Mouse (Mus musculus) stomach, adult 2 months (tissue): ENCODE data around the gene Cplx3. TPM values are rescaled to one million over a fixed set of nuclear protein-coding genes. Genes with fewer than 3 reads are reported as not detected.

Source experiments
- polyA plus RNA-seq: library from polyadenylated mRNA; depleted of rRNA; stranded (reverse); fragments of >200 nt; gene quantifications from 2 replicates; pipeline ENCODE4 v1.2.3, GENCODE M21; 2012; rRNA removed

The Cplx3 gene
- polyA plus RNA-seq = not detected in 2 replicates

DNA sequence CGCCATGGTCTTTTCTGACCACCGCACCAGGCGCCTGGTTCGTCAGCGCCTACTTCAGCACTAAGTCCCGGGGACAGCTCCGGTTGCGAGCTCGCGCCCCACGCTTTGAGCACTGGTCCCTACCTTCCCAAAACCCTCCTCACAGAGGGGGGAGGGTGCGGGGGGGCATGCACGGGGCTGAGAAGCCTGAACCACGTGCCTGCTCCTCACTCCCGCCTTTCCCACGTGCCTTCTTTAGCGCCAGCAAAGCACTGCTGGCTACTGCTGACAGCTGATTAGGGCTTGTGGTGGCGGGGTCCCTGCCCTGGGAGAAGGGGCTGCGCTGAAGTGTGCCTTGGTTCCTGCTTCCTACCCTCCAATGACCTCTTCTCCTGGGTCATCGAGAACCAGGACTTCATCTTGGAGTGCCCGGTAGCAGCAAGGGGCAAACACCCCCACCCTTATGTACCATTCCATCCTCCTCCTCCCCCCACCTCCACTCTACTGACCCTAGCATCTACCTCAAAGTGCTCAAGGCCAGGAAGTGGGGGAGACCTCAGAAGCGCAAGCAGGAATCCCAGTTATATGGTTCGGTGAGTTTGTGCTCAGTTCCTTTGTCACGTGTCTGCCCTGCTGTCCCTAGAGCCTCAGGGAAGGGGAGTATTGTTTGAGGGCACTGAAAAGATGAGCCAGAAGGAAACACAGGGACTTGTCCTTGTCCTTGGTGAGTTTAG, at the start of gene Cplx3:
TSS of gene Cplx3 (minus strand) at position 143 of the 713 bp plus-strand sequence.

DNA sequence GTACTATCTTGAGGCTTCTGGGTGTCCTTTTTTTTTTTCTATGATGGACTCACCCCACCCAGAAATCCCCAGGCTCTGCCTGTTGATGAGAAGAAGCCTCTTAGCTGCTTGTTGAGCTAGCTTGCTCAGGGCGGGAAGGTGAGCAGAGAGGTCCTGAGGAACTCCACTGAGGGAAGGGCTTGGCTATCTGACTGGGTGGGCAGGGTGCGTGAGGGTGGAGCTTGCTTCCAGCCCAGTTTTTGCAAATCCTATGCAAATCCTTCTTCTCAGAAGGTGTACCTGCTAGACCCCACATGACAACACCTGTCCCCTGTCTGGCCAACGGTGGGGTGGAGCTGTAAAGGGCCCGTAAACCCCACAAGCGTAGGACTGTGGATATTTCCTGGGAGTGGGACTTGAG, 47.2 kb upstream of the Cplx3 start, which contains the start of gene Csk:
TSS of gene Csk (minus strand) at position 349 of the 400 bp plus-strand sequence.

DNA sequence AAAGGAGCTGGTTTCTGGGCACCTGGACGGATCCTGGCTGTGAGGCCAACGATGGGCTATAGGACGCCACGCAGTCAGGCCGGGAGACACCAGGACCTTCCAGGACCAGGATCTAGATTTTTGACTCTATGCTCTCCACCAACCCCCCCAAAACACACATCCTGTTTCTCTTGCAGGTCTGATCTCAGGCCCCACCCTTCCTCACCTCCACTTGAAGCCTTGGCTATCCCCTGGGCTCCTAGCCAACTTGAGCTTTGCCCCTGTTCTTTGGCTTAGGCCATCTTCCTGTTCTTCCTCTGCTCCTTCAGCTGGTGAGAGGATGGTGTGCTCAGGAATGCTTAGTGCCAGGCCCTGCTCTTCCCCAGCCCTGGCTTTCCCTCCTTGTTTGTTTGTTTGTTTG, 14.6 kb upstream of the Cplx3 start, which contains the start of gene Lman1l:
TSS of gene Lman1l (minus strand) at position 101 of the 400 bp plus-strand sequence.

DNA sequence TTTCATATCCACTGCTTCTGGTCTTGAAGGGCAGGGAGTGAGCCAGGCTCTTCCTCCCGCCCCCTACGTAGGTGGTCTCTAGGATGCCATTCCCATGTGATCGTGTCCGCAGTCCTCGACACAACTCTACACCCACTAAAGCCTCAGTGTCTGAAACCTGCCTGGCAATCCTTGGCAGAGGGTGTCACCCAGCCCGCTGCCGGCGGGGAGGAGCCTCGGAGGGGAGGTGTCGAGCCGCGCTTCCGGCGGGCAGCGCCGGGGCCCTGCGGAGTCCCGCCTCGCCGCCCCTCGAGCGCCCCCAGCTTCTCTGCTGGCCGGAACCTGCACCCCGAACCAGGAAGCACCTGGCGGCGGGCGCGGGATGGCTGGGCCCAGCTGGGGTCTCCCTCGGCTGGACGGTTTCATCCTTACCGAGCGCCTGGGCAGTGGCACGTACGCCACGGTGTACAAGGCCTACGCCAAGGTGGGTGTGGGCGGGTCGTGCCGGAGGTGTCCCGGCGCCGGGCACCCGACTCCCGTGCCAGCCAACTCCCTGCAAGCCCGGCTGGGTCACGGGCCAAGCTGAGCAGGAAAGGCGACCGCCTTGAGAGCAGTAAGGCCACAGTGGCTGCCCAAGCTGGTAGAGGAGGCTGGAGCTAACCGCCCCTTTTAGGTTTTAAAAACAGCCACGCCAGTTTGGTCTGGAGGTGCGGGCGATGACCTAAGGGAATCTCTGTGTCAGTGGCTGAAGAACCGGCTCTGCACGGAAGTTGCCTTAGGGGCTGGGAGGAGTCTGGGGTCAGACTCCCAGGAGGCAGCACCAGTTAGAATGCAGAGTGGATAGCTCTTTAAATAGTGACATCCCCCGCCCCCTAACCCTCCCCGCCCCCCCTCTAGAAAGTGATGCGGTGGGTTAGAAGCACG, 16.6 kb downstream of the Cplx3 start, which contains the start of gene Ulk3:
TSS of gene Ulk3 (plus strand) at position 229 of the 903 bp plus-strand sequence.

DNA sequence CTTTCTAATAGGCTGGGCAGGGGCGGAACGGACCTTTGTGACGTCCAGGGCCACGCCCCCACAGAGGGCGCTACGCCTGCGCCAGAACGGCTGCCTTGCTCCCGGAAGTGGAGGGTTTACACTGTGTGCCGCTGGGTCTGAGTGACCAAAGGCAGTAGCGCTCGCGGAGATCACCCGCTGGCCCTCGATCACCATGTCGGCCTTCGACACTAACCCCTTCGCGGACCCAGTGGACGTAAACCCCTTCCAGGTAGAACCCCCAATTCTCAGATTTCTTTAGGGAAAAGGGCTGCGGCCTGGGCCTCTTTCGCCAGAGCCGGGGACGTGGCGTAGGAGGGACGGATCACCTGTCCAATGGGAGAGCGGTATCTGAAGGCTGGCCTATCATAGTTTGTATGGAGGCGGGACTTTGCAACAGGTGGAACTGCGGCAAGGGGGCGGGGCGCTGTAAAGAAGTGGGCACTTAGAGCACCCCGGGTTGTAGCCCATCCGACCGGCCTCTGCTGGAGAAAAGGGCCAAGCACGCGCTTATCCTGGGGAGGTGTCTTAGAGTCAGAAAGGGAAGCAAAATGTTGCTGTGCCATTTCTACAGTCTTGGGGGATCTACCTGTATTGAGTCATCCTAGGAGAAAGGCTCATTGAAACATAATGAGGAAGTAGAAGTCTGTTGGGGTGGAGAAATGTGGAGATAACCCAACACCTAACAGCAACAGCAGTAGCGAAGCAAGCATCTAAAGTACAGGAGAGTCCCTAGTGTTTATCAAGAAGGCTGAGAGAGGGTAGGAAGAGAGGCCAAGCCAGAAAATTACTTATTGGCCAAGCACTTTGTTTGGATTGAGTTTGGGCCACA, 45.0 kb downstream of the Cplx3 start, which contains the start of gene Scamp2:
TSS of gene Scamp2 (plus strand) at position 83 of the 850 bp plus-strand sequence.

DNA sequence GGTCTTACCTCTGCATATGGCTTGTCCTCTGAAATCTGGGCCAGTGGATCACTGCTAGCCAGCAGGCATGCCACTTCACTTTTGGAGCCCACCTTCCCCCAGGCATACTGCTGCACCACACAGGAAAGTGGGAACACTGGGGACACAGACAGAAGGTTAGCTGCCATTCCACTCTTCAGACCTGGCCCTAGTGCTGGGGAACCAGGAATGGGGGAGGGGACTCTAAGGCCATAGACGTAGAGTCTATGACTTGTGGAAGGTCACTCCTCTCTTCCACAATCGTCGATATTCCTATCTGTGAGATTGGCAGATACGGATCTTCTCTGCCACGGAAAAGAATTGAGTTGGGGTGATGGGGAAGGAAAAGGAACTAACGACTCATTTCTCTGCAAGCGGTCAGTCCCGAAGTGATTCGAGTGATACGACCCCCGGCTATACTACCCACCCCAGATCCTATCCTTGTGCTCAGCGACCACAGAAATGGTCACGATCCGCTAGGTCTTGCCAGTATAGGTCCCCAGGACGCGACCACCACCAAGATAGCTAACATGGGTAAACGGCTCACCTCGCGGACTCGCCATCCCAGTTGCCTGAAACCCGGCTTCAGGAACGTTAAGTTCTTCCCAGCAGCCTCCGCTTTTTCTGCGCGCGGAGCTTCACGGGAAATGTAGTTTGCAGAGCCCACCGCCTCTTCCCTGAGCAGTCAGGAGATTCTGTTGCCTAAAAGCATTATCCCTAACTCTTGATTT, 53.8 kb downstream of the Cplx3 start, which contains the start of gene Mpi:
TSS of gene Mpi (minus strand) at position 625 of the 749 bp plus-strand sequence.

Other genes starting within 250 kb of the Cplx3 start
- gene Ppcdc, start 166.2 kb downstream of the Cplx3 start, polyA plus RNA-seq = 11.3 and 13.6 TPM in 2 replicates
- gene Scamp5, start 138.2 kb downstream of the Cplx3 start, polyA plus RNA-seq = 88.3 and 88.9 TPM in 2 replicates
- gene Rpp25, start 102.3 kb downstream of the Cplx3 start, polyA plus RNA-seq = 22.3 and 50.0 TPM in 2 replicates
- gene Cox5a, start 85.0 kb downstream of the Cplx3 start, polyA plus RNA-seq = 691 and 1,877 TPM in 2 replicates
- gene Fam219b, start 68.8 kb downstream of the Cplx3 start, polyA plus RNA-seq = 9.5 and 15.0 TPM in 2 replicates
- gene Mpi, start 53.5 kb downstream of the Cplx3 start, polyA plus RNA-seq = 25.2 and 25.4 TPM in 2 replicates
- 81.0 and 84.8 TPM in 2 replicates for gene Scamp2, start 45.3 kb downstream of the Cplx3 start, polyA plus RNA-seq
- gene Ulk3, start 16.8 kb downstream of the Cplx3 start, polyA plus RNA-seq = 9.4 and 12.5 TPM in 2 replicates
- 0.11 TPM in 1 of 2 replicates, not detected in the other for gene Lman1l, start 14.5 kb upstream of the Cplx3 start, polyA plus RNA-seq
- 31.6 and 41.5 TPM in 2 replicates for gene Csk, start 47.4 kb upstream of the Cplx3 start, polyA plus RNA-seq
- 0.21 TPM in 1 of 2 replicates, not detected in the other for gene Cyp1a2, start 77.4 kb upstream of the Cplx3 start, polyA plus RNA-seq
- 0.16 and 0.34 TPM in 2 replicates for gene Cyp1a1, start 81.6 kb upstream of the Cplx3 start, polyA plus RNA-seq
- 2.8 and 3.7 TPM in 2 replicates for gene Edc3, start 102.3 kb upstream of the Cplx3 start, polyA plus RNA-seq
- 30.1 and 43.6 TPM in 2 replicates for gene Clk3, start 159.6 kb upstream of the Cplx3 start, polyA plus RNA-seq
- gene Arid3b, start 230.5 kb upstream of the Cplx3 start, polyA plus RNA-seq = 3.5 TPM in 2 replicates